Mouse (Mus musculus): Measurements from ENCODE around the gene Dgki.

Dgki gene

DNA sequence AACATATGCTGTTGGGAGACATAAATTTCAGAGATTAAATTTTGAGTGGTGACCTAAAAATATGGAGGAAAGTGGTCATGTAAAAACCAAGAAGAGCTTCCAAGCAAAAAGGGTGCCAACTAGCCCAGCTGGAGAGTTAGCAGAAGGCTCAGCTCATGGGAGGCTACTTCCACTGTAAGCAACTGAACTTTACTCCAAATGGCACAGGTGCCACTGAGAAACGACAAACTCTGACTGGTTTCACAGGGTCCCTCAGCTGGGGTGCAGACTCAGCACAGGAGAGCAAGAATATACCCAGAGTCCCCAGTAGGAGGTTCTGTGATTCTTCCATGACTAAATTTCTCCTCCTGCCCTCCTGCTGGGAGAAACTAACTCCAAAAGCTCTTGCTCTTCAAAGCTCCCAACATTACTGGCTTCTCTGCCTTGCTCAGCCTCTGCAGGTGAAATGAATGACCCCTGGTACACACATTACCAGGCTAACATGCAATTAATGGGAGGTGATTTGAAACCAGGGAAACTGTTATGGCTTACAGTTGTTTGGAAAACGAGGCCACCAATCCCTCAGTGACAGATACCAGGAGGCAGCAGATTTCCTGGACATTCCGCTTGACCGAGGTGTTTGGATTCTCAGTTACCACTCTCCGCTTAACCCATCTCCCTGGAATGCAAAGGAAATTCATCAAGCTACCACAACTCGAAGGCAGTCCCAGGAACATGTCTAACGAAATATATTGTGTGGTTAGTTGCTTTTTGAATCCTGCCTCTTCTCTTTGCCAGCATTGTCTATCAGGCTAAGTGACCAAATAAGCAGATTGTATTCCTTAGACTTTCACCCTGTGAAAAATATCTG is 487.1 kb downstream of the Dgki start:
- DNase-seq (ENCODE audit: low read depth, low spot score) = no peak

DNA sequence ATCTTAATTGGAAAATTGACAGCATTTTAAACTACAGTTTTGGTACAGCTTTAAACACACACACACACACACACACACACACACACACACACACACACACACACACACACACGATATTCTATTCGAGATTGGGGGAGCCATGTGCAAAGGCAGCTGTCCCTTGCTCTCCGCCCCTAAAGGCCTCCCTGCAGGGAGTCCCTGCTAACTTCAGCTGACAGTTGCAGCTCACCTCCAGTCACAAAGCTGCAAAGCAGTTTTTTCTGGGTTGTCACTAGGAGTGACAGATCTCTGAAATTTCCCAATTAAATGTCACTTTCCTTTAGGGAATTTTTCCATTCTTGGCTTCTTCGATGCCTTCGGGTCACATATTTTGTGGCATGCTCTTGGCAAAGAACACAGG is 489.5 kb downstream of the Dgki start:
- DNase-seq (ENCODE audit: low read depth, low spot score) = no peak

DNA sequence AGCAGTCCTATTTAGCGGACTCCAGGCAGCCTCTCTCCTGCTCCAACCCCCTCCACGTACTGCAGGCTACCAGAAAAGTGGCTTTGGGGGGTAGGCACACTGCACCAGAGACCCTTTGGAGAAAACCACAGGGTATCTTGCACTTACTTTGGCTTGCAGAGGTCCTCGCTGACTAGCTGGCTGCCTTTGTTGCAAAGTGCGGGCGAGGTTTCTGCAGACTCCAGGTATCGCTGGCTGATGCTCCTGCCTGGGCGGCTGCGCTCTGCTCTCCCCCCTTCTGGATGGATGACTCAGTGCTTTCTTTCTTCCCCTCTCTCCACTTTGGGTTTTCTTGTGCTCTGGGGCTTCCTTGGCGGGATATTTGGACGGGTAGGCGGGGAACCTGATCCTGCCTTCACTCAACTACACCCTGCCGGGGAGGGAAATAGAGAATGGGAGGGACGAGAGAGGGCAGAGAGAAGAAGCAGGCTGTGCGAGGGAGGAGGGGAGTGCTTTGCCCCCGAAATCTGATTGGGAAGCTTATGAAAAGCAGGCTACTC is 490.2 kb downstream of the Dgki start, which contains the start of gene Ptn:
Ptn (minus strand) TSS at position 474 of the 539 bp plus-strand sequence.
- peak; percentile 23 for DNase-seq (ENCODE audit: low read depth, low spot score)

DNA sequence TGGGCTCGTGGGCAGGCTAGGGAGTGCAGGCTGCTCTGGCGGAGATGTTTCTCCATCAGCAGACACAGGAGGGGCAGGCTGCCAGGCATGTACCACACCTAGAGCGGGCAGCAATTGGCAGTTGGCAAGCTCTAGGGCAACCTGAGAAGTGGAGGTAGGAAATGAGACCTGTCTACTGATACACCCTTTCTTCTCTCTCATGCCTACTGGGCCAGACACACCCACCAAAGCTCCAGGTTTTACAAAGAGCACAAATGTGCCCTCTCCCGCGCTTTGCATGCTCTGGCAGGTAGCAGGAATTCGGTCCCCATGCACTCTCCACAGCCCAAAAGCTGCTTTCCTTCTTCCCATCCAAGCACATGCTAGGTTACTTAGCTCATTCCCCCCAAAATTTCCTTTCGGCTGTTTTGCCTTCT is 490.7 kb downstream of the Dgki start:
- DNase-seq (ENCODE audit: low read depth, low spot score) = no peak

DNA sequence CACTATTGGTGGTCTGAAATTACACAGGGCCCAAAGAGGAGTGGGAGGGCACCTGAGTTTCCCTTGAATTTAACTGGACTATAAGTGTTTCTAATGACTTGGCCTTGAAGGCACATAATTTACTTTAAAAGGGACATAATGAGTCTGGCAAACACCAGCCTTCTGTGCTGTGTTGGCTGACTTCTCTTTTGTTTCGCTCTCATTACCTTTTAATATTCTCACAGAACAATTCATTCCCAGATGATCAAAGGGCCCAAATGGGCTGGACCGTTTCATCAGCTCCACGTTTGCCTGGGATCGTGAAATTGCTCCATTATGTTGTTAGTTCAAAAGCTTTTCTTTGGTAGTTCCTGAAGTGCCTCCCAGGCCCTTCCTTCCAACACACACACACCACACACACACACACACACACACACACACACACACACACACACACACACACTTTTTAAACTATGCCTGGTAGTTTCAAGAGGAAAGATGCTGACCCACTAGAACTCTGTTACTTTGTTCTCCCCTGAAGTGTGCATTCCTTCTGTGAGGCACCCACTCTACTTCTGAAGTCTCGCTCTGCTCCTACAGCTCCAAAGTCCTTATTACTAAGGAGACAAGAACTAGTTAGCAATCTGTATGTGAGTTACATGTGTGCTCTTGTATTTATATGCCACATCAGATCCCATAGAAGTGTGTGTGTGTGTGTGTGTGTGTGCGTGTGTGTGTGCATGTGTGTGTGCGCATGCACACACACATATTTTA is 491.5 kb downstream of the Dgki start:
- DNase-seq (ENCODE audit: low read depth, low spot score) = no peak

DNA sequence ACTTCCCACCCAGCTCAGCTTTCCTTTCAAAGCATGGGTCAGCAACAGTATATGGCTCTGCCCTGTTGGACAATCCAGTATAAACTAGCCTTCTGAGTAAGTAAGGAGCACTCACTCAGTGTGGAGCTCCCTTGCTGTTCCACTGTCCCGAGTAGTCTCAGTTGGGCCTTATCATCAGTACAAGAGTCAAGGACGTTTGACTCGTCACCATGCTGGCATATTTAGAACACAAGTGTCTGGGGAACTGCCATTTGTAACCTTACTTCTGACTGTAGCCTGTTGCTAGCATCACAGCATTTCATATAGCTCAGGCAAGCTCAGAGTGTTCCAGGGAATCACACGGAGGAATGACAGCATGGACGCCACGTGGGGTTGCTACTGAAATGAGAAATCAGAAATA is 493.1 kb downstream of the Dgki start:
- no peak for DNase-seq (ENCODE audit: low read depth, low spot score)

DNA sequence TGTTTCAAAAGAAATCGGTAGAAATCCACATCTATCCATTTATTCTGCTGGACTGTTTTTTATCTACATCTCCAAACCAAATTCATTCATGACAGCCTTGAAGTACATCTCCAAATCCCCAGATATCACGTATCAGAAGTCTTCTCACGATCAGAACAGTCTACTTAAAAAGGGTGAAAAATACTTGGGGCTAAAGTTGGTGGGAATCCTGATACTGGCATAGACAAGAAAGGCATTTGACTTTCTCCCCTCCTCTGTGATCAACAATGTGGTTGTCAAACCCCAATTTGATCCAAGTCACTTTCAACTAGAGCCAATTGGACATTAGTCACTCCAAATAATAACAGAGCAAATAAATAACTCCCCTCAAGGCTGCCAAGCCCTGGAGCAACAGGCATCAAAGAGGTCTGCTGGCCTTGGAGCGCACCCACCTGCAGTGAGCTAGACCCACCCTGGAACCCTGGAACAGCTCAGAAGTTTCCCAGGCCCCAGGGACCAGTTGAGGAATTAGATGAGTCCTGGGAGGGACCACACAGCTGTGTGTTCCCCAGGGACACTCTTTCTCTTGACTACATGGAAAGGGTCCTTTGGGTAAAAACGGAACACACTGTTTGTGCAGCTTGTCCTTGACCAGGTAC is 499.6 kb downstream of the Dgki start:
- DNase-seq (ENCODE audit: low read depth, low spot score) = no peak

DNA sequence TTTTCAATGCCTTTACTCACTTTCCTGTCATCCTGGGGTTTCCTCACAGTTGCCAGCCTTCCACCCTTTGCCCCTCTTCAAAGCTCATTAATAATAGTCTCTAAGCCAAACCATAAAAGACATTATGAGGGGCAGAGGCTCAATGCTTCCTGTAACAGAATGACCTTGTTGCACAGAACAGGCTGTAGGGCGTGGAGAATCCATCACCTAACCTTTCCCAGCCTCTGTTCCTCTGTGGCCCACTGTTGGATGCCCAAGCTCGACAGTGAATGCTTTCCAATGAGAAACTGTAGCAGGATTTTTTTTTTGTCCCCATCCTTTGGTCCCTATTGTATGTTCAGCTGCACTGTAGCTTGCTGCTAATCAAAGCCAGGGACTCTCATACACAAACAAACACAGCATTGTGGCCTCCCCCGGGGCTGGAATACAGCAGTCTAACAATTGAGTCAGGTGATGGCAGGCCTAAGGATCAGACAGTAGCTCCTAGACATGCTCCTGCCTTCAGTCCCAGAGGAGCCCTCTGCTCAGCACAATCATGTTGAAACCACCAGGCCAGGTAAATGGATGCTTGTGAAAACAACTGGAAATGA is 502.8 kb downstream of the Dgki start:
- DNase-seq (ENCODE audit: low read depth, low spot score) = no peak

Data from ES-CJ7 (cell line).